Mouse (Mus musculus): ENCODE measurements around the gene Glis2.

The Glis2 gene

GRCm38 (mm10) chr16:4605514-4606131, 11.1 kb downstream of the Glis2 start:
- DNase-seq, result peak; percentile 61

- DNase-seq, result peak; percentile 82
Observed at GRCm38 (mm10) chr16:4606431-4607084, 12.0 kb downstream of the Glis2 start.

DNA sequence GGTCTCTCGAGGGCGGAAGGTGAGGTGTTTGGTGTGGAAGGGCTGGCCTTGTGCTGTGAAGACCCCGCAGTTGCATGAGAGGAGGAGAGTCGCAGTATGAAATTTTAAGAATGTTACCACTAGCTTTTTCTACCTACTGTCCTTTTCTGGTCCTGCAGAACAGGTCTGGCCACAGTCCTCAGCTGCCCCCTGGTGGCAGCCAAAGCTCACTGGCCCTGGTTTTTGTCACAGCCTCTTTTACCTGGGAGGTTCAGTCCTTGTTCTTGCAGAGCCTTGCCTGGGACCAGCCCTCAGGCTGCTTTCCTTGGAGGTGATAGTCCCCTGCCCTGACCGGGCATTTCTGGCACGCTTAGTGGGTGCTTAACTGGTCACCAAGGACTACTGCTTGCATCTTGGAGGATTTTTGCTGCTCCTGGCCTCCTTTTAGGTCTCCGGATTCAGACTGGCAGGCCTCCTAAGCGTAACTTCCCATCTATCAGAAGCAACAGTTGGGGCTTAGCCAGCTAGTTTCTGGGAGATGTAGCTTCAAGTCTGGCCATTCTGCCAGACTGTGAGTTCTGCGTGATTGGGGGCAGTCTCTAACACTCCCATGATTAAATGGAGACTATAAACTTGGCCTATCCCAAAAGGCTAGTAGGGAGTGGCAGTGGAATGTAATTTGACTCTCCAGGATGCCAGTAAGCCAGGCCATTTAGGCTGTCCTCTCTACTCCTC, 13.5 kb downstream of the Glis2 start:
- DNase-seq, result peak; percentile 84

DNA sequence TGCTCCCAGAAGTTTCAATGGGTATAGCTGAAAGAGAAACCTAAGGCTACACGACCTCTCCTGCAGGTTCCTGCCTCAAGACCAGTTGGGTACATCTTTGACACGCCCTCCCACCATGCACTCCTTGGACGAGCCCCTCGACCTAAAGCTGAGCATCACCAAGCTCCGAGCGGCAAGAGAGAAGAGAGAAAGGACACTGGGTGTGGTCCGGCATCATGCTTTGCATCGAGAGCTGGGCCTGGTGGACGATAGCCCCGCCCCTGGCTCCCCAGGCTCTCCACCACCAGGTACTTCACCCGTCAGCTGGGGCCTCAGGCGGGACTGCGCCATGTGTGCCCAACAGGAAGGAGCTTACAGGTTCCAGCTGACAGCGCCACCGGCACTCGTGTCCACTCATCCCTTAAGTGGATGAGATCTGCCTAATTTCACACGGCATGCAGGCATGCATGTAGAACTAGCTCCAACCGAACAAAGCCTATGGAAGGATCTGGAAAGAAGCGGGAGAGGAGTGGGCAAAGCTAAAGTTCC, 14.1 kb downstream of the Glis2 start:
- no peak for DNase-seq

GRCm38 (mm10) chr16:4611193-4611592, 16.7 kb downstream of the Glis2 start:
- no peak for DNase-seq

- DNase-seq, result no peak
Observed at GRCm38 (mm10) chr16:4611676-4612075, 17.2 kb downstream of the Glis2 start.

GRCm38 (mm10) chr16:4613736-4614135, 19.2 kb downstream of the Glis2 start:
- no peak for DNase-seq

GRCm38 (mm10) chr16:4614639-4615038, 20.1 kb downstream of the Glis2 start:
- DNase-seq, result peak; percentile 92

DNA sequence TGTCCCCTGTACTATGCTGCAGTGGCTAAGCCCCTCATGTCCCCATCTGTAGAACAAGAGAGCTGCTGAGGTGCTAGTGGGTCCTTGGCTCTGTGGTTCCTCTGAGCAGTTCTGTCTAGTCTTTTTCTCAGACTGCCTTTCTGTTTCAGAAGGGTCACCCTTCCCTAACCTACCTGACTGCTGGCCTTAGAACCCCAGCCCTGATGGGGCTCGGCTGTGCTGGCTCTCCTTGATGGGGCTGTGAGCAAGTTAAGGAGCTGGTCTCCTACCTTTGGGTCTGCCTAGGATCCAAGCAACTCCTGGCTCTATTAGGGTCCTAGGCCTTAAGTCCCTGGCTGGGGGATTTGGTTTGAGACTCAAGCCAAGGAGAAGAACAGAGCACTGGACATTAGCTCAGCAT, 20.8 kb downstream of the Glis2 start:
- no peak for DNase-seq

DNA sequence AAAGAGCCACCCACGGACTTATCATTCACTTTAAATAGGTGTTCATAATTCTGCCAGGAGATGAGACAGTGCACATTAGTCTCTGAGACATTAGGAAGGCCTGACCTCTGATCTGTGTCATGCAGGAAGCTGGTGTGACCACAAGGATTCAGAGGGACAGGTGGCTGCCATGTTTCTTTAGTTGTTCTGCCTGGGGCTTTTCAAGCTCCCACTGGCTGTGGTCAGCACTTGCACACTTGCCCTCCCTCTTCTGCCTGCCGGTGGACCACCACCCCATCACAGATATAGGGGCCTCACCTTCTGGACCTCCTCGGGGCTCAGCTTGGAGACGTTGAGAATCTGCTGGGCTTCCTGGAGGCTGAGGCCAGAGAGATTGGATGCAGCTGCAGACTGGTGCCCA, 22.3 kb downstream of the Glis2 start:
- DNase-seq, result no peak

GRCm38 (mm10) chr16:4624074-4624473, 29.6 kb downstream of the Glis2 start:
- no peak for DNase-seq

GRCm38 (mm10) chr16:4624481-4625110, 30.1 kb downstream of the Glis2 start, which contains the start of gene Pam16:
Gene Pam16, minus strand, starts transcription at chr16:4624988.
- peak; percentile 92 for DNase-seq

DNA sequence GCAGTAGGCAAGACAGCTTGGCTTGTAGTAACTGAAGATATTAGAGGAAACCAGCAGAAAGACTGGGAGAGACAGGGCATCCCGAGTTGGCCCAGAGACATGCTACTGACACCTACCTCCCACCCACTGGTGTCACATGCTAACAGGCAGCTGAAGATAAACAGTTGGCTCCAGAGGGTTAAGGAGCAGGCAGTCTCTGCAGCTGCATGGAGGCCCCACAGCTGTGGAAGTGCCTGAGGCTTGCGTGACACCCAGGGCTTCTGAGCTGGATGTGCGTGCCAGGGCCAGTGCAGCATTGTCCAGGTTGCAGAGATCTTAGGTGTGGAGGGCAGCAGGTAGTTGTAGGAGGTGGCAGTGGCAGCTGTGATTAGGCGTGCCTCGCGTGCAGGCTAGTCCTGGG, 32.6 kb downstream of the Glis2 start:
- no peak for DNase-seq

DNA sequence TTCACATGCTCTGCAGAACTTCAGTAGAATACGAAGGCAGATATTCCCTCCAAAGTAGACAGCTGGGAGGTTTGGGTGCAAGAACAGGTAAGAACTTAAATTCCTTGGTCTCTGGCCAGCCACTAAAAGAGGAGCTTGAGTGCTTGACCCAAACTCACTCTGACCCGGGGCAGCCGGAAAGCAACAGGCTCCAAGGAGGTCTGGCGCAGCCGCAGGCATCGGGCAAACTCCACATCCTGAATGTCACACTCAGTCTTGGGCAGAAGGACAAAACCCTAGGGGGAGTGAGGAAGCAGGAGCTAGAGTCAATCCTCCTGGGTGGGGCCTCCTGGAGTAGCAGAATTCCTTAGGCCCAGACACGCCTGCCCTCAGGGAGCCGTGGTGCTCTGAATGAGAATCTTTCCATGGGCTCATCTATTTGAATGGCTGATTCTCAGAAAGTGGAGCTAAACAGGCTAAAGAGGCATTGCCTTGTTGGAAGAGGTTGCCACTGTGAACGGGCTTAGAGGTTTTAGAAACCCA, 34.4 kb downstream of the Glis2 start:
- DNase-seq, result peak; percentile 64

DNA sequence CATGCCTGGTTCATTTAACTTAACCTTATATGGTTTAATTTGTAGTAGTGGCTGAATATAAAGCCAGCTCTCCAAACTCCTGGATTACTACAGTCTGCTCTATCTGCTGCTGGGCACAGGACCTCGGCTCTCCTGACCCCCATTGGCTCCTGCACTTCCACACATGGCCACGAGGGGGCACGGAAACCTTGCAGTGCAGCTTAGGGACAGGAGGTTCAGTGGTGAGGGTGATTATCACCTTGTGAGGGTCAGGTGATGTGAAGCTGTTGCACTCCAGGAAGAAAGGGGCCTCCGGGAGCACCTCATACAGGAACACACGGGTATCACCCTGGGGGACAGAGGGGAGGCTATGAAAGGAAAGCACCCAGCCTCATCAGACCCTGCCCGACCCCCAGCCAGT, 35.4 kb downstream of the Glis2 start:
- DNase-seq, result peak; percentile 80

GRCm38 (mm10) chr16:4632050-4632449, 37.5 kb downstream of the Glis2 start:
- DNase-seq, result no peak

GRCm38 (mm10) chr16:4633661-4634060, 39.1 kb downstream of the Glis2 start:
- DNase-seq, result no peak

DNA sequence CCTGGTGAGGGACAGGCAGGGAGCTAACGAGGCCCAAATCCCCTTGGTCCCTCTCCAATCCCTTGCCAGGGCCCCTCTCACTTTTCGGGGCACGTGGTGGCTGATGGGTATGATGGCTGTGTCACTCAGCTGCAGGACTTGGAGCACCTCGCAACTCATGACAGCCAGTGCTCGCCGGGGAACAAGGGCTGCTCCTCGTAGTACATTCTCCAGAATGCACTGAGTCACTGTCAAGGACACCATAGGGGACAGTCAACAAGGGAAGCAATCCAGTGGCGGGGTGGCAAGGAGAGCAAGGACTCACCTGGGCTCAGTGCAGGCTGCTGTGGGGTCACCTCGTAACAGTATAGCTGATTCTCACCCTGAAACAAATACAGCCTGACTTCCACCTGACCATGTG, 40.2 kb downstream of the Glis2 start:
- no peak for DNase-seq

GRCm38 (mm10) chr16:4635760-4636159, 41.2 kb downstream of the Glis2 start:
- no peak for DNase-seq

DNA sequence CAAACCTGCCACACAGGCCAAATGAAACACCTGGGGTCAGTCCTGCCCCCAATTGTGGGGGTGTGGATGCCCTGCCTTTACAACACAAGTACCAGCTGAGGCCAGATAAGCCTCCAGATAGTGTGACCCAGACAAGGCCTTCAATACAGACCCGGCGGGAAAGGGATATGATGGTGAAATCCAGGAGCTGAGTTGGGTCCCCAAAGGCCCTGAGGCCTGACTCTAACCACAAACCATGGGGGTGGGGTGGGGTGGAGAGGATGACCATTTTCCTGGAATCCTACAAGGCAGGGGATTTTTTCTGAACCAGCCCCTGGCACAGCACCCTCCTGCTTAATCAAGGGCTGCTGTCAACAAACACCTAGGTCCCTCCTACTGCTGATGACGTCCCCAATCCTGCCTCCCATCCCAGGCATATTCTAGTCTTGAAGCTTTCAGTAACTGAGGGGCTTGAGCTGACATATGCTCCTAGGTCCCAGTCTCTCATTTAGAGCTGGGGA, 44.4 kb downstream of the Glis2 start:
- no peak for DNase-seq

- DNase-seq, result peak; percentile 94
Observed at GRCm38 (mm10) chr16:4639831-4640237, 45.3 kb downstream of the Glis2 start, which contains the start of the genes Vasn and Dnaja3. Gene Vasn, plus strand, starts transcription at chr16:4639941. Gene Dnaja3, plus strand, starts transcription at chr16:4639989.

DNA sequence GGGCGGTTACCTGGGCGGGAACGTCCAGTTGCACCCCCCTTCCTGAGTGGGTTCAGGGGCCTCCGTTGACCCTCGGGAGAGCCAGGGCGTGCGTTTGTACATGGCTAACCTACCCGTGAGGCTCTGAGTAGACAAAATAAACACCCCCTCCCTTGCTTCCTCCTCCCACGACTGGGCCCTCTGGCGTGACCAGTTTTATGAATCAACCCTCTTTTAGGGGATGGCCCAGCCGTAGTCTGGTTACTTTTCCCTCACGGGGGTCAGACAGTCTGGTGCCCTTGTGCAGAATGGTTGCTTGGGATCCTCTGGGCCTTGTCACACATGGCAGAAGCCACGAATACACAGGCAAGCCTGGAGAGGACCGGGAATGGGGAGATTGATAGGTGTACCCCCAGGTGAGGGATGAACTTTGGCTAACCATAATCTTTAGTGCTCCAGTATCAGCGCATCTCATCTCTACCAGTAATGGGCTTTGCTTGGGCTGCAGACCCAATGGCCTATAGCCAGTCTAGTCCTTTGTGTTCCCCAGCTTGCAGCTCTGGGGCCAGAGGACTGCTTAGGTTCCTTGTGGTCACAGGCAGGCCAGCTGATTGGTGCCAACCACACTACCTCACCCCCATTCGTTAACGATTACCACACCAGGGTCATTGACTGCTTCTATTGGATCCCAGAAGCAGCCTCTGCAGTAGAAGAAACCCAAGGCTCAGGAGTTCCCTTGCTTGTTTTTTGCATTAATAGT, 45.9 kb downstream of the Glis2 start:
- DNase-seq, result peak; percentile 93

All from kidney, adult 11 months (tissue).